Mouse (Mus musculus): ENCODE measurements around the gene Ino80d. TPM values are rescaled to one million over a fixed set of nuclear protein-coding genes. Genes with fewer than 3 reads are reported as not detected.

The Ino80d gene
- polyA plus RNA-seq, 1 experiment from 2014 or later: 5.7 TPM

- ATAC-seq: no peak
Measured at GRCm38 (mm10) chr1:62929477-62929876, 185.0 kb downstream of the Ino80d start.

GRCm38 (mm10) chr1:62919219-62919618, 195.2 kb downstream of the Ino80d start:
- H3K9ac ChIP-seq (ENCODE audit: low read depth, low read length): no peak overlapping the region
- TF ChIP-seq CTCF (IDR thresholded peaks at IDR 0.05; ENCODE audit: low read depth): no peak
- no peak overlapping the region for H3K4me3 ChIP-seq (ENCODE audit: low read depth, low read length)
- H3K9me3 ChIP-seq (ENCODE audit: control insufficient read depth): no peaks in the 10 kb centered on the region
- ATAC-seq: no peak
- H3K4me2 ChIP-seq (replicated peaks; ENCODE audit: low read depth): no peak overlapping the region
- H3K4me1 ChIP-seq (replicated peaks; ENCODE audit: control insufficient read depth, insufficient read depth, low read length): no peaks in the 10 kb centered on the region
- H3K27me3 ChIP-seq (replicated peaks; ENCODE audit: control insufficient read depth, insufficient read depth, low read length): no peaks in the 10 kb centered on the region
- H3K36me3 ChIP-seq (ENCODE audit: control insufficient read depth, insufficient read depth): no peaks in the 10 kb centered on the region
- H3K27ac ChIP-seq (ENCODE audit: low read depth, low read length): no peak overlapping the region
- 89% methylated on average over 6 of the region's 6 CpGs for WGBS

More at GRCm38 (mm10) chr1:62929477-62929876, 185.0 kb downstream of the Ino80d start:
- no peaks in the 10 kb centered on the region for H3K9me3 ChIP-seq (ENCODE audit: control insufficient read depth)
- no peak overlapping the region for H3K9ac ChIP-seq (ENCODE audit: low read depth, low read length)
- WGBS: 7% methylated on average over 8 of the region's 8 CpGs
- H3K36me3 ChIP-seq (ENCODE audit: control insufficient read depth, insufficient read depth): no peaks in the 10 kb centered on the region
- peak; percentile 92 for TF ChIP-seq CTCF (IDR thresholded peaks at IDR 0.05; ENCODE audit: low read depth)
- no peaks in the 10 kb centered on the region for H3K27me3 ChIP-seq (replicated peaks; ENCODE audit: control insufficient read depth, insufficient read depth, low read length)
- H3K4me3 ChIP-seq (ENCODE audit: low read depth, low read length): no peak overlapping the region
- no peak overlapping the region for H3K27ac ChIP-seq (ENCODE audit: low read depth, low read length)
- H3K4me1 ChIP-seq (replicated peaks; ENCODE audit: control insufficient read depth, insufficient read depth, low read length): no peaks in the 10 kb centered on the region
- H3K4me2 ChIP-seq (replicated peaks; ENCODE audit: low read depth): no peak overlapping the region

GRCm38 (mm10) chr1:62916609-62917008, 197.9 kb downstream of the Ino80d start:
- no peaks in the 10 kb centered on the region for H3K9me3 ChIP-seq (ENCODE audit: control insufficient read depth)
- H3K4me1 ChIP-seq (replicated peaks; ENCODE audit: control insufficient read depth, insufficient read depth, low read length): no peaks in the 10 kb centered on the region
- TF ChIP-seq CTCF (IDR thresholded peaks at IDR 0.05; ENCODE audit: low read depth): no peak
- no peak for ATAC-seq
- H3K36me3 ChIP-seq (ENCODE audit: control insufficient read depth, insufficient read depth): no peaks in the 10 kb centered on the region
- H3K4me2 ChIP-seq (replicated peaks; ENCODE audit: low read depth): no peak overlapping the region
- H3K4me3 ChIP-seq (ENCODE audit: low read depth, low read length): no peak overlapping the region
- no peak overlapping the region for H3K27ac ChIP-seq (ENCODE audit: low read depth, low read length)
- H3K9ac ChIP-seq (ENCODE audit: low read depth, low read length): no peak overlapping the region
- no peaks in the 10 kb centered on the region for H3K27me3 ChIP-seq (replicated peaks; ENCODE audit: control insufficient read depth, insufficient read depth, low read length)
- 86% methylated on average over 9 of the region's 9 CpGs for WGBS

GRCm38 (mm10) chr1:62914495-62914894, 200.0 kb downstream of the Ino80d start:
- ATAC-seq: no peak
- no peaks in the 10 kb centered on the region for H3K9me3 ChIP-seq (ENCODE audit: control insufficient read depth)
- no peak overlapping the region for H3K9ac ChIP-seq (ENCODE audit: low read depth, low read length)
- WGBS: 86% methylated on average over 6 of the region's 6 CpGs
- TF ChIP-seq CTCF (IDR thresholded peaks at IDR 0.05; ENCODE audit: low read depth): no peak
- no peaks in the 10 kb centered on the region for H3K4me1 ChIP-seq (replicated peaks; ENCODE audit: control insufficient read depth, insufficient read depth, low read length)
- H3K4me3 ChIP-seq (ENCODE audit: low read depth, low read length): no peak overlapping the region
- no peaks in the 10 kb centered on the region for H3K27me3 ChIP-seq (replicated peaks; ENCODE audit: control insufficient read depth, insufficient read depth, low read length)
- no peaks in the 10 kb centered on the region for H3K36me3 ChIP-seq (ENCODE audit: control insufficient read depth, insufficient read depth)
- H3K4me2 ChIP-seq (replicated peaks; ENCODE audit: low read depth): no peak overlapping the region
- H3K27ac ChIP-seq (ENCODE audit: low read depth, low read length): no peak overlapping the region

- ATAC-seq: no peak
- no peaks in the 10 kb centered on the region for H3K4me1 ChIP-seq (replicated peaks; ENCODE audit: control insufficient read depth, insufficient read depth, low read length)
- no peaks in the 10 kb centered on the region for H3K27me3 ChIP-seq (replicated peaks; ENCODE audit: control insufficient read depth, insufficient read depth, low read length)
- H3K4me2 ChIP-seq (replicated peaks; ENCODE audit: low read depth): no peak overlapping the region
- H3K36me3 ChIP-seq (ENCODE audit: control insufficient read depth, insufficient read depth): no peaks in the 10 kb centered on the region
- no peak overlapping the region for H3K4me3 ChIP-seq (ENCODE audit: low read depth, low read length)
- H3K9me3 ChIP-seq (ENCODE audit: control insufficient read depth): no peaks in the 10 kb centered on the region
- WGBS: 47% methylated on average over 7 of the region's 7 CpGs
- no peak for TF ChIP-seq CTCF (IDR thresholded peaks at IDR 0.05; ENCODE audit: low read depth)
- no peak overlapping the region for H3K27ac ChIP-seq (ENCODE audit: low read depth, low read length)
- H3K9ac ChIP-seq (ENCODE audit: low read depth, low read length): no peak overlapping the region
Measured at GRCm38 (mm10) chr1:62911426-62911825, 203.0 kb downstream of the Ino80d start.

GRCm38 (mm10) chr1:62909126-62909525, 205.3 kb downstream of the Ino80d start:
- Histone ChIP-seq H3K36me3 (ENCODE audit: control insufficient read depth, insufficient read depth) (no peaks in the 10 kb centered on the region), H3K9ac (ENCODE audit: low read depth, low read length) (no peak overlapping the region), H3K4me2 (replicated peaks; ENCODE audit: low read depth) (no peak overlapping the region), H3K4me1 (replicated peaks; ENCODE audit: control insufficient read depth, insufficient read depth, low read length) (no peaks in the 10 kb centered on the region), H3K4me3 (ENCODE audit: low read depth, low read length) (no peak overlapping the region), H3K27me3 (replicated peaks; ENCODE audit: control insufficient read depth, insufficient read depth, low read length) (no peaks in the 10 kb centered on the region), H3K27ac (ENCODE audit: low read depth, low read length) (no peak overlapping the region), H3K9me3 (ENCODE audit: control insufficient read depth) (no peaks in the 10 kb centered on the region)
- ATAC-seq: no peak
- TF ChIP-seq CTCF (IDR thresholded peaks at IDR 0.05; ENCODE audit: low read depth): no peak
- 73% methylated on average over 5 of the region's 5 CpGs for WGBS

- Histone ChIP-seq H3K27ac (ENCODE audit: low read depth, low read length) (no peak overlapping the region), H3K36me3 (ENCODE audit: control insufficient read depth, insufficient read depth) (no peaks in the 10 kb centered on the region), H3K4me3 (ENCODE audit: low read depth, low read length) (no peak overlapping the region), H3K9me3 (ENCODE audit: control insufficient read depth) (no peaks in the 10 kb centered on the region), H3K4me1 (replicated peaks; ENCODE audit: control insufficient read depth, insufficient read depth, low read length) (no peaks in the 10 kb centered on the region), H3K4me2 (replicated peaks; ENCODE audit: low read depth) (no peak overlapping the region), H3K27me3 (replicated peaks; ENCODE audit: control insufficient read depth, insufficient read depth, low read length) (no peaks in the 10 kb centered on the region), H3K9ac (ENCODE audit: low read depth, low read length) (no peak overlapping the region)
- no peak for ATAC-seq
- no peak for TF ChIP-seq CTCF (IDR thresholded peaks at IDR 0.05; ENCODE audit: low read depth)
- WGBS: 73% methylated on average over 6 of the region's 6 CpGs
Measured at GRCm38 (mm10) chr1:62908508-62908907, 206.0 kb downstream of the Ino80d start.

Small RNAs within 50 kb of the gene (microRNA-seq; reads per million reads assigned to microRNA genes)
- not detected for gene Gm24557
- not detected for gene Gm44468

Other genes with a start within 250 kb of the Ino80d start
- 316 and 324 TPM in 2 replicates for gene Eef1b2, start 62.2 kb upstream of the Ino80d start, polyA plus RNA-seq (2015; fragmentation: Nextera tagmentation; extraction: Ambion mirVana)
- gene Ndufs1, start 62.2 kb upstream of the Ino80d start, polyA plus RNA-seq (2015; fragmentation: Nextera tagmentation; extraction: Ambion mirVana): 124 and 129 TPM in 2 replicates
- 0.08 TPM in 2 replicates for gene Gpr1, start 99.9 kb upstream of the Ino80d start, polyA plus RNA-seq (2015; fragmentation: Nextera tagmentation; extraction: Ambion mirVana)
- 1.8 and 1.9 TPM in 2 replicates for gene Zdbf2, start 158.6 kb upstream of the Ino80d start, polyA plus RNA-seq (2015; fragmentation: Nextera tagmentation; extraction: Ambion mirVana)